Mouse (Mus musculus) midbrain, embryonic 14.5 days (tissue): Measurements from ENCODE around the gene Fanci. TPM values are rescaled to one million over a fixed set of nuclear protein-coding genes. Genes with fewer than 3 reads are reported as not detected.

Experiments
- ATAC-seq: fragments of 200-750 bp; cut with Nextera tagmentation; 2 replicates; pipeline ENCODE4 v1.8.0; 2017; ENCODE audit warnings: moderate number of reproducible peaks, moderate library complexity; ENCODE audit not compliant: low FRiP score, low TSS enrichment
- DNase-seq: peaks from one replicate; pipeline ENCODE4 v3.0.0-alpha.2; 2015
- H3K27ac ChIP-seq: fragments of 300-500 bp; sonication (generic); replicated peaks from 2 replicates; pipeline ENCODE4 v1.5.1; 2014; ENCODE audit warnings: mild to moderate bottlenecking, low read depth, low read length, moderate library complexity
- H3K27me3 ChIP-seq: fragments of 300-500 bp; sonication (generic); 2 replicates; pipeline ENCODE4 v1.6.1; 2014; ENCODE audit warnings: low read length, control low read depth, mixed read lengths; ENCODE audit not compliant: control insufficient read depth, insufficient read depth
- H3K36me3 ChIP-seq: fragments of 300-500 bp; sonication (generic); 2 replicates; pipeline ENCODE4 v1.6.1; 2014; ENCODE audit warnings: low read length, control low read depth; ENCODE audit not compliant: control insufficient read depth, insufficient read depth
- H3K4me1 ChIP-seq: fragments of 300-500 bp; sonication (generic); 2 replicates; pipeline ENCODE4 v1.6.1; 2014; ENCODE audit warnings: mild to moderate bottlenecking, antibody characterized with exemption, low read length, control low read depth; ENCODE audit not compliant: control insufficient read depth, insufficient read depth
- H3K4me2 ChIP-seq: fragments of 300-500 bp; sonication (generic); 2 replicates; pipeline ENCODE4 v1.6.1; 2014; ENCODE audit warnings: mild to moderate bottlenecking, low read length, moderate library complexity
- H3K4me3 ChIP-seq: fragments of 300-500 bp; sonication (generic); replicated peaks from 2 replicates; pipeline ENCODE4 v1.5.1; 2014; ENCODE audit warnings: low read depth, low read length
- H3K9ac ChIP-seq: fragments of 300-500 bp; sonication (generic); replicated peaks from 2 replicates; pipeline ENCODE4 v1.6.1; 2014; ENCODE audit warnings: mild to moderate bottlenecking, low read length, moderate library complexity
- H3K9me3 ChIP-seq: fragments of 300-500 bp; sonication (generic); 2 replicates; pipeline ENCODE4 v1.6.1; 2016; ENCODE audit warnings: low read length, control low read depth, mixed read lengths; ENCODE audit not compliant: control insufficient read depth
- WGBS: fragments of 180-500 bp; shearing (Covaris S2); extraction: QIAGEN DNeasy Blood & Tissue Kit; methylation state at CpG from one replicate; pipeline ENCODE4 v1.1.7; 2014; 5-methylcytosine and 5-hydroxymethylcytosine counted together
- polyA plus RNA-seq: library from polyadenylated mRNA; unstranded; fragments of >200 nt; fragmentation: Nextera tagmentation; extraction: Ambion mirVana; gene quantifications from 2 replicates; pipeline ENCODE4 v1.2.1, GENCODE M21; 2014

The Fanci gene
- polyA plus RNA-seq, 1 experiment from 2014 or later = 3.1 TPM

GRCm38 (mm10) chr7:79473496-79474194 lies 81.9 kb downstream of the Fanci start:
- H3K4me3 ChIP-seq = no peak overlapping the region
- H3K27ac ChIP-seq = no peak overlapping the region
- H3K27me3 ChIP-seq = 0 out of 2 replicates have a peak, but pooled peaks cover 3% of the 10 kb centered on the region
- DNase-seq = no peak
- H3K4me2 ChIP-seq = no peak overlapping the region
- ATAC-seq = no peak
- H3K36me3 ChIP-seq = no peaks in the 10 kb centered on the region
- H3K9me3 ChIP-seq = no peaks in the 10 kb centered on the region
- H3K9ac ChIP-seq = no peak overlapping the region
- WGBS = 92% methylated on average over 9 of the region's 9 CpGs
- H3K4me1 ChIP-seq = no peaks in the 10 kb centered on the region

DNA sequence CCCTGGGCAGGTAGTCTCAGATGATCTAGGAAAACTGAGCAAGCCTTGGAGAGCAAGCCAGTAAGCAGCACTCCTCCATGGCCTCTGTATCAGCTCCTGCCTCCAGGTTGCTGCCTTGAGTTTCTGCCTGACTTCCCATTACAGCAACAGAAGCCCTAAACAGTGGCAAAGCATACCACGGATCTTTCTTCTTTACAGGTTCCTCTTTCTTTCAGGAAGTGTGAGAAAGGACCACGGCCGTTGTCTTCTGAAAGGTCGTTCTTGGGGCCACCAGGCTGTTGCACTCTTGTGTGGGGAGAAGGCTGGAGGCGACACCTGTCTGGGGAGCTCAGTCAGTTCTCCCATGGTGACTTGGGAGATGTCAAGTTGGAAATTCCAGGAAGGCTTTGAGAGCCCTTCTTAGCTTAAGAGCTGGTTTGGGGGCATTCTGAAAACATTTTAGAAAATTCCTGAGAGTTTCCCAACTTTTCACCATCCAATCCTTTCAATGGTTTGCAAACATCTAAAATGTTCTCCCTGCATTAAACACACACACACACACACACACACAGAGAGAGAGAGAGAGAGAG lies 83.2 kb downstream of the Fanci start:
- Histone ChIP-seq H3K9ac (no peak overlapping the region), H3K27ac (no peak overlapping the region), H3K27me3 (no peaks in the 10 kb centered on the region), H3K36me3 (no peaks in the 10 kb centered on the region), H3K4me1 (no peaks in the 10 kb centered on the region), H3K9me3 (no peaks in the 10 kb centered on the region), H3K4me2 (no peak overlapping the region), H3K4me3 (no peak overlapping the region)
- ATAC-seq (no peak), DNase-seq (no peak)
- WGBS = 83% methylated on average over 5 of the region's 5 CpGs

- Histone ChIP-seq H3K4me2 (no peak overlapping the region), H3K9ac (no peak overlapping the region), H3K27me3 (no peaks in the 10 kb centered on the region), H3K27ac (no peak overlapping the region), H3K4me3 (no peak overlapping the region), H3K4me1 (no peaks in the 10 kb centered on the region), H3K36me3 (no peaks in the 10 kb centered on the region), H3K9me3 (no peaks in the 10 kb centered on the region)
- WGBS = 63% methylated on average over 10 of the region's 10 CpGs
- ATAC-seq = no peak
- DNase-seq = no peak
Observed at GRCm38 (mm10) chr7:79486528-79486927, 94.8 kb downstream of the Fanci start.

- Histone ChIP-seq H3K27me3 (peaks cover 13% of the 10 kb centered on the region; the same call in 1 of the 2 replicates), H3K4me2 (no peak overlapping the region), H3K36me3 (no peaks in the 10 kb centered on the region), H3K4me1 (peaks cover 5% of the 10 kb centered on the region), H3K27ac (no peak overlapping the region), H3K9ac (no peak overlapping the region), H3K4me3 (no peak overlapping the region), H3K9me3 (no peaks in the 10 kb centered on the region)
- ATAC-seq (no peak), DNase-seq (peak; percentile 91)
- WGBS = 7% methylated on average over 8 of the region's 8 CpGs
Observed at GRCm38 (mm10) chr7:79493915-79494314, 102.2 kb downstream of the Fanci start.

DNA sequence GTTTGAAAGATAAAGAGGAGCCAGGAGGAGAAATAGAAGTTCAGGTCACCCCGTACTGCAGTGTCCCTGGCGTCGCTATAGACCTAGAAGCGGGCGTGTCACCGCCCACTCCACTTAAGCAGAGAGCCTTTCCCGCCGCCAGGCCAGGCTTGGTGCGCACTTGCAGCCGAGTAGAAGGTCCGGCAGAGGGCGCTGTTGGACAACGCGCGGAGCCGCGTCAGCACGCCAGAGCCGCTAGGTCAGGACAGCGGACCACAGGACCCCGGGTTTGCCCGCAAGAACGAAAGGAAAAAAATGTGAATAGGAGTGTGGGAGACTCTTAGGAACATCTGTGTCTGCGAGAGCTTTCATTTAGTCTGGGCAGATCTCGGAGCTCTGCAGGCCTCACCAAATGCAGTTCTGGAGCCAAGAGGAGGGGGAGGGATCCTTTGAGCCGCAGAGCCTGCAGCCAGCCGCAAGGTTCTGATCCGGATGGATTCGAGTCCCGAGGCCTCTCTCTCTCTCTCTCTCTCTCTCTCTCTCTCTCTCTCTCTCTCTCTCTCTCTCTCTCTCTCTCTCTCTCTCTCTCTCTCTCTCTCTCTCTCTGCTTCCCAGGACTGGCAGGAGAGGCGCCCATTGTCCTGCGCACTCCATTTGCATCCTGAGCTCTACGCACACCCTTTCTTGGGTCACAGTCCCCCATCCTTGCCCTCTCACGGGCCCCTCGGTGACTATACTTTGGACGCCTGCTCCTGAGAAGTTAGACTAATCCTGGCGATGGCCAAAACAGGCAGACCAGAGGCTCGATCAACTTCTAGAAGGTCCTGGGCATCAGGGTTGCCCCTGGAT lies 104.5 kb downstream of the Fanci start:
- Histone ChIP-seq H3K4me3 (peak overlapping the region; percentile 23), H3K4me1 (peaks cover 10% of the 10 kb centered on the region), H3K9ac (peak overlapping the region; percentile 47; the same call in 1 of the 2 replicates), H3K36me3 (no peaks in the 10 kb centered on the region), H3K4me2 (peak overlapping the region; percentile 73), H3K9me3 (no peaks in the 10 kb centered on the region), H3K27ac (peak overlapping the region; percentile 75), H3K27me3 (peaks cover 13% of the 10 kb centered on the region; the same call in 1 of the 2 replicates)
- under 1% methylated on average over 38 of the region's 38 CpGs for whole genome bisulfite sequencing
- peak; percentile 96 for DNase-seq
- ATAC-seq = peak; percentile 56

GRCm38 (mm10) chr7:79496816-79497328 lies 105.1 kb downstream of the Fanci start:
- Histone ChIP-seq H3K4me2 (peak overlapping the region; percentile 73), H3K27me3 (peaks cover 15% of the 10 kb centered on the region; the same call in 1 of the 2 replicates), H3K27ac (peak overlapping the region; percentile 75), H3K4me1 (peaks cover 10% of the 10 kb centered on the region), H3K9me3 (no peaks in the 10 kb centered on the region), H3K4me3 (peak overlapping the region; percentile 23; the same call in 1 of the 2 replicates), H3K36me3 (no peaks in the 10 kb centered on the region), H3K9ac (0 out of 2 replicates have a peak overlapping the region, but pooled peaks have one; percentile 7)
- DNase-seq (peak; percentile 14), ATAC-seq (no peak)
- WGBS = 7% methylated on average over 9 of the region's 9 CpGs

- Histone ChIP-seq H3K4me2 (peak overlapping the region; percentile 73), H3K4me1 (peaks cover 17% of the 10 kb centered on the region), H3K27ac (peak overlapping the region; percentile 75), H3K27me3 (peaks cover 19% of the 10 kb centered on the region; the same call in 1 of the 2 replicates), H3K9ac (no peak overlapping the region), H3K9me3 (no peaks in the 10 kb centered on the region), H3K4me3 (no peak overlapping the region), H3K36me3 (no peaks in the 10 kb centered on the region; the same call in 1 of the 2 replicates)
- peak; percentile 82 for DNase-seq
- WGBS = 3% methylated on average over 20 of the region's 20 CpGs
- peak; percentile 11; the same call in 1 of the 2 replicates for ATAC-seq
Observed at GRCm38 (mm10) chr7:79497701-79498115, 106.0 kb downstream of the Fanci start.

GRCm38 (mm10) chr7:79498356-79498755 lies 106.6 kb downstream of the Fanci start:
- H3K4me2 ChIP-seq = peak overlapping the region; percentile 73
- no peak overlapping the region; the same call in 1 of the 2 replicates for H3K9ac ChIP-seq
- 8% methylated on average over 6 of the region's 6 CpGs for WGBS
- peaks cover 19% of the 10 kb centered on the region; the same call in 1 of the 2 replicates for H3K27me3 ChIP-seq
- ATAC-seq (no peak), DNase-seq (peak; percentile 40)
- H3K27ac ChIP-seq = peak overlapping the region; percentile 75
- no peak overlapping the region for H3K4me3 ChIP-seq
- H3K4me1 ChIP-seq = peaks cover 24% of the 10 kb centered on the region
- no peaks in the 10 kb centered on the region; the same call in 1 of the 2 replicates for H3K36me3 ChIP-seq
- no peaks in the 10 kb centered on the region for H3K9me3 ChIP-seq
